Comparison of ENCODE assay signal across 27 mouse cellular contexts in the genomic region with DNA sequence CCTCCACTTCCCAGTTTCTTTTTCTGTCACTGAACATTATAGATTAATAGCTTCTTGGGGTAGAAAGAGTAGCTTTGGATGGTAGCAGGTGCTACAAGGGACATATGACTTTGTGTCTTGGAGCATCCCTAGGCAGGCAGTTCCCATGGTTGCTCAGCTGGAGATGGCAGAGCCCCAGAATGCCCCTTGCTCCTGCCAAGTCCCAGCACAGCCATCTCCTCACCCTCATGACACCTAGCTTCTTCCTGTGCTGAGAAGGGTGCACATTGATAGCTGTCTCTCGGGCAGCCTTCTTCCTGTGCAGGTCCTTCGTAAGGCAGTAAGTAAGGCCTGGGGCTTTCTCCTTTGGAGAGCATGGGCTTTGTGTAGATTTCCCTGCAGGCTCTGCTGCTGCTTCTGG.
DNase-seq lines count a peak whose midpoint lies in the region; ATAC-seq and TF ChIP-seq lines count a peak whose summit lies in the region.
"Had no signal": no experiment of that assay in that cellular context is flagged by ENCODE, and none has a peak within 500 bp of the region (broad histone marks: within the 10 kb centered on the region; RNA-seq: fewer than 3 reads in every experiment).

No protein-coding gene starts in this region.

- intact Hi-C loops in gastrocnemius, adult 2 months (cut with DNase I): no loop called here
- intact Hi-C loops in gastrocnemius, postnatal 14 days (cut with DNase I; ENCODE audit: low total_unique reads): no loop called here

- no peak overlapping the region for H3K27ac ChIP-seq in gastrocnemius, adult 2 months
- H3K27ac ChIP-seq: embryonic facial prominence, embryonic 13.5 days; heart, adult 2 months; heart, embryonic 13.5 days; hindbrain, embryonic 12.5 days; kidney, postnatal 0 days; left cerebral cortex, adult 2 months; liver, embryonic 13.5 days; neural tube, embryonic 13.5 days had no signal

- H3K4me3 ChIP-seq in gastrocnemius, adult 2 months: no peak overlapping the region
- H3K4me3 ChIP-seq: embryonic facial prominence, embryonic 13.5 days; erythroblast, embryonic 14.5 days; heart, adult 2 months; heart, embryonic 13.5 days; hindbrain, embryonic 12.5 days; left cerebral cortex, adult 2 months; liver, embryonic 13.5 days; neural tube, embryonic 13.5 days had no signal

- no peak for ATAC-seq in megakaryocyte-erythroid progenitor cell, adult 5-6 weeks (replicated peaks; ENCODE audit: low FRiP score, low TSS enrichment, poor library complexity, severe bottlenecking)
- ATAC-seq: forebrain, embryonic 14.5 days had no signal

- no peak for TF ChIP-seq CTCF in gastrocnemius, adult 2 months (IDR thresholded peaks at IDR 0.05)

- DNase-seq in cerebellum, adult 18-20 months: peak; percentile 44 to 48
- no peak for DNase-seq in cerebellum, adult 9-10 months
- DNase-seq in gastrocnemius, adult 2 months: peak; percentile 44
- no peak for DNase-seq in gastrocnemius, postnatal 14 days
- peak; percentile 49 for DNase-seq in thymus, postnatal 14 days
- DNase-seq in thymus, adult 18-20 months: no peak
- peak; percentile 42 for DNase-seq in naive thymus-derived CD4-positive, alpha-beta T cell, adult 2 months (ENCODE audit: low read depth)
- DNase-seq: adrenal gland, postnatal 14 days; gastrocnemius, postnatal 10 days; heart, postnatal 14 days; kidney, adult 2 months; liver, embryonic 13.5 days; lung, adult 2 months; lung, postnatal 14 days; midbrain, embryonic 14.5 days; right cerebral cortex, adult 18-20 months; right cerebral cortex, postnatal 4 days had no signal

Comparison
In these comparisons a context has a peak if more than half of its experiments do, and no peak if none do; other contexts are left out.
1. DNase-seq: peak in cerebellum, adult 18-20 months (2 of 2), gastrocnemius, adult 2 months (single experiment), thymus, postnatal 14 days (single experiment) and naive thymus-derived CD4-positive, alpha-beta T cell, adult 2 months (single experiment); none in cerebellum, adult 9-10 months (single experiment), gastrocnemius, postnatal 14 days (single experiment) and thymus, adult 18-20 months (0 of 2).